Mouse (Mus musculus): ENCODE data around the gene Immp2l.

- no peak for TF ChIP-seq GATA1 (IDR thresholded peaks at IDR 0.05; ENCODE audit: borderline replicate concordance, low read length)
- TF ChIP-seq FLI1 (IDR thresholded peaks at IDR 0.05; ENCODE audit: low read length): no peak
These were observed 200.6 kb downstream of the Immp2l start for GRCm38 (mm10) chr12:41224538-41224937.
